Mouse (Mus musculus) cerebellum, adult 2 months (tissue): ENCODE data around the gene Mmp25. TPM values are rescaled to one million over a fixed set of nuclear protein-coding genes. Genes with fewer than 3 reads are reported as not detected.

Experiments
- DNase-seq, 2 experiments: peaks; one replicate each; pipeline ENCODE4 v3.0.0; 2021
- H3K27ac ChIP-seq: fragments of 200-500 bp; 2 replicates; pipeline ENCODE4 v1.5.1; 2012; ENCODE audit warnings: low read length, control low read depth, inconsistent platforms; ENCODE audit not compliant: insufficient read depth
- H3K27me3 ChIP-seq: fragments of 200-500 bp; 2 replicates; pipeline ENCODE4 v1.6.1; 2012; ENCODE audit warnings: inconsistent platforms, mild to moderate bottlenecking, low read length, moderate library complexity; ENCODE audit not compliant: control insufficient read depth, insufficient read depth
- H3K4me1 ChIP-seq: fragments of 200-500 bp; 2 replicates; pipeline ENCODE4 v1.6.1; 2011; ENCODE audit warnings: low read length; ENCODE audit not compliant: control insufficient read depth, insufficient read depth
- H3K4me3 ChIP-seq: fragments of 200-500 bp; replicated peaks from 2 replicates; pipeline ENCODE3; 2011; ENCODE audit warnings: mild to moderate bottlenecking, low read depth, low read length, control low read depth; ENCODE audit not compliant: insufficient read depth
- CTCF ChIP-seq: fragments of 200-500 bp; IDR thresholded peaks from 2 replicates; pipeline ENCODE4 v1.5.1; 2011; ENCODE audit warnings: low read depth, mild to moderate bottlenecking, control low read depth, low read length, moderate library complexity, borderline replicate concordance; ENCODE audit not compliant: insufficient read depth
- POLR2A ChIP-seq: fragments of 200-500 bp; IDR thresholded peaks from 2 replicates; pipeline ENCODE4 v1.6.1; 2011; ENCODE audit warnings: low read length, control low read depth, borderline replicate concordance; ENCODE audit not compliant: insufficient read depth
- WGBS: fragments of 180-500 bp; shearing (Covaris S2); methylation state at CpG from one replicate; pipeline ENCODE4 v1.1.7; 2018; 5-methylcytosine and 5-hydroxymethylcytosine counted together
- polyA plus RNA-seq: library from polyadenylated mRNA; depleted of rRNA; stranded (reverse); fragments of >200 nt; gene quantifications from 2 replicates; pipeline ENCODE4 v1.2.3, GENCODE M21; 2012; rRNA removed

The Mmp25 gene
- polyA plus RNA-seq = 0.23 and 0.25 TPM in 2 replicates

GRCm38 (mm10) chr17:23644613-23645495 lies at the start of gene Mmp25:
Gene Mmp25, minus strand, starts transcription at chr17:23645277.
- DNase-seq = no peak
- Histone ChIP-seq H3K4me3 (no peak within 1 kb of the TSS), H3K27ac (no peak within 1 kb of the TSS), H3K4me1 (no peaks in the 10 kb centered on the region), H3K27me3 (no peaks in the 10 kb centered on the region; the same call in 1 of the 2 replicates)
- 2% methylated on average over 58 of the region's 58 CpGs for WGBS
- no peak for TF ChIP-seq POLR2A
- no peak for TF ChIP-seq CTCF

GRCm38 (mm10) chr17:23694491-23694890 lies 49.4 kb upstream of the Mmp25 start:
- no peak for DNase-seq
- H3K27ac ChIP-seq = no peak overlapping the region
- H3K27me3 ChIP-seq = no peaks in the 10 kb centered on the region
- no peaks in the 10 kb centered on the region; the same call in 1 of the 2 replicates for H3K4me1 ChIP-seq
- WGBS = 78% methylated on average over 1 of the region's 1 CpGs
- no peak for TF ChIP-seq CTCF
- no peak for TF ChIP-seq POLR2A
- H3K4me3 ChIP-seq = no peak overlapping the region

DNA sequence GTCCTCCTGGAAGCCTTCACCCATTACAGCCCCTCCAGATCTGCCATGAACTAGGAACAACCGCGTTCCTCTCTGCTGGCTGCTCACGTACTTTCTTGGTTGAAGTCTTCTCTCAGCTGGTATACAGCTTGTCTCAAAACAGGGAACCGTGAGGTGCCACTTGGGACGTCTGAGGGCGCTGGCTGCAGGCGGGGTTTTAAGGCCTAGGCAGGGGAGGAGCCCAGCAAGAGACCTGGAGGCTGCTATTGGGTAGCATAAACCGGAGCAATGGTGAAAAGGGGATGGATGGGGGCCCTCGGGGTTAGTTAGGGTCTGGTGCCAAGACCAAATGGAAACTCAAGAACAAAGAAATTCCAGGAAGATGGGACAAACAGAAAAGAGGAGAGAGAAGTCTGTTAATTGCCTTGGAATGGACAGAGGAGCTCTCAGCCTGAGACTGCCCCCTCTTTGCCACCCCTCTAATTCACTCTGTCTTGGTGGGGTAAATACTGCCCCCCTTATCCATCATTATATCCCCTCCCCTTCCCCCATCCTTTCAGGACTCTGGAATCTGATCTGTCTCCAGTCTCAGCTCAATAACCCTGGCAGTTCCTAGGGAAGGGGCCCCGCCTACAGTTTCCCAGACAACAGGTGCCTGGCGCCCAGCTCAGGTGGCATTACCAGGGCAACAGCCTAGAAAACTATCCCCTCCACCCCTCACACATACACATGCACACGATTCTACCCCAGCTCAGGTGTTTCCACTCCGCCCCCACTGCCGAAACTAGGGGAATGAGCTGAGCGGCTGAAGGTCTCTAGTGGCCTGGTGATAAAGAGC lies 39.0 kb upstream of the Mmp25 start, which contains the start of gene Cldn9:
Gene Cldn9 (minus strand): TSS at position 171 of the 817 bp plus-strand sequence.
- 54% methylated on average over 15 of the region's 15 CpGs for WGBS
- no peaks in the 10 kb centered on the region for H3K27me3 ChIP-seq
- H3K4me3 ChIP-seq = no peak within 1 kb of the TSS
- TF ChIP-seq POLR2A (no peak), CTCF (no peak)
- no peak for DNase-seq
- no peak within 1 kb of the TSS for H3K27ac ChIP-seq
- H3K4me1 ChIP-seq = peaks cover 5% of the 10 kb centered on the region; the same call in 1 of the 2 replicates

- H3K27me3 ChIP-seq = no peaks in the 10 kb centered on the region
Measured at GRCm38 (mm10) chr17:23683226-23683625, 38.1 kb upstream of the Mmp25 start.

GRCm38 (mm10) chr17:23682530-23682929 lies 37.5 kb upstream of the Mmp25 start:
- Histone ChIP-seq H3K4me3 (no peak overlapping the region), H3K4me1 (peaks cover 5% of the 10 kb centered on the region; the same call in 1 of the 2 replicates), H3K27me3 (no peaks in the 10 kb centered on the region), H3K27ac (no peak overlapping the region)
- no peak for TF ChIP-seq POLR2A
- TF ChIP-seq CTCF = no peak
- 64% methylated on average over 3 of the region's 3 CpGs for WGBS
- no peak for DNase-seq

More at GRCm38 (mm10) chr17:23683226-23683625, 38.1 kb upstream of the Mmp25 start:
- no peak overlapping the region for H3K27ac ChIP-seq
- H3K4me1 ChIP-seq = peaks cover 5% of the 10 kb centered on the region; the same call in 1 of the 2 replicates
- 13% methylated on average over 15 of the region's 15 CpGs for WGBS
- H3K4me3 ChIP-seq = no peak overlapping the region
- TF ChIP-seq CTCF (no peak), POLR2A (no peak)
- no peak for DNase-seq

GRCm38 (mm10) chr17:23682092-23682491 lies 37.0 kb upstream of the Mmp25 start:
- H3K27me3 ChIP-seq = no peaks in the 10 kb centered on the region
- H3K4me1 ChIP-seq = peaks cover 5% of the 10 kb centered on the region; the same call in 1 of the 2 replicates
- no peak overlapping the region for H3K27ac ChIP-seq
- no peak for DNase-seq
- no peak for TF ChIP-seq CTCF
- no peak for TF ChIP-seq POLR2A
- 71% methylated on average over 4 of the region's 4 CpGs for WGBS
- no peak overlapping the region for H3K4me3 ChIP-seq

DNA sequence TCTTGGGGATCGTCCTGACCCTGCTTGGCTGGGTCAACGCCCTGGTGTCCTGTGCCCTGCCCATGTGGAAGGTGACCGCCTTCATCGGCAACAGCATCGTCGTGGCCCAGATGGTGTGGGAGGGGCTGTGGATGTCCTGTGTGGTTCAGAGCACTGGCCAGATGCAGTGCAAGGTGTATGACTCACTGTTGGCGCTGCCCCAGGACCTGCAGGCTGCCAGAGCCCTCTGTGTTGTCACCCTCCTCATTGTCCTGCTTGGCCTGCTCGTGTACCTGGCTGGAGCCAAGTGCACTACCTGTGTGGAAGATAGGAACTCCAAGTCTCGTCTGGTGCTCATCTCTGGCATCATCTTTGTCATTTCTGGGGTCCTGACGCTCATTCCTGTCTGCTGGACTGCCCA lies 36.0 kb upstream of the Mmp25 start:
- 59% methylated on average over 10 of the region's 10 CpGs for WGBS
- TF ChIP-seq CTCF (no peak), POLR2A (no peak)
- Histone ChIP-seq H3K4me3 (no peak overlapping the region), H3K27ac (no peak overlapping the region), H3K27me3 (no peaks in the 10 kb centered on the region), H3K4me1 (peaks cover 5% of the 10 kb centered on the region; the same call in 1 of the 2 replicates)
- no peak for DNase-seq

GRCm38 (mm10) chr17:23680336-23680735 lies 35.3 kb upstream of the Mmp25 start:
- TF ChIP-seq CTCF (no peak), POLR2A (no peak)
- DNase-seq = no peak
- 91% methylated on average over 9 of the region's 9 CpGs for WGBS
- Histone ChIP-seq H3K4me1 (peaks cover 5% of the 10 kb centered on the region), H3K4me3 (no peak overlapping the region), H3K27ac (no peak overlapping the region), H3K27me3 (no peaks in the 10 kb centered on the region)
